Mouse (Mus musculus): Measurements from ENCODE around the gene Ly6g5b.

The Ly6g5b gene

GRCm38 (mm10) chr17:35076507-35077176, 38.6 kb downstream of the Ly6g5b start, which contains the start of gene Ly6g6e:
TSS of gene Ly6g6e (plus strand) at chr17:35076902.
- DNase-seq = no peak

GRCm38 (mm10) chr17:35074097-35074496, 41.1 kb downstream of the Ly6g5b start:
- peak; percentile 80 for DNase-seq

- DNase-seq = no peak
Measured at GRCm38 (mm10) chr17:35071454-35071853, 43.8 kb downstream of the Ly6g5b start.

GRCm38 (mm10) chr17:35070556-35071229, 44.5 kb downstream of the Ly6g5b start:
- peak; percentile 86 for DNase-seq

GRCm38 (mm10) chr17:35068213-35068914, 46.9 kb downstream of the Ly6g5b start:
- no peak for DNase-seq

GRCm38 (mm10) chr17:35066084-35066483, 49.1 kb downstream of the Ly6g5b start, which contains the start of gene Mpig6b:
TSS of gene Mpig6b (minus strand) at chr17:35066184.
- no peak for DNase-seq

GRCm38 (mm10) chr17:35064951-35065947, 50.0 kb downstream of the Ly6g5b start, which contains the start of gene Ly6g6c:
TSS of gene Ly6g6c (plus strand) at chr17:35065388.
- no peak for DNase-seq

- peak; percentile 66 for DNase-seq
Measured at GRCm38 (mm10) chr17:35064378-35064877, 50.8 kb downstream of the Ly6g5b start.
